Mouse (Mus musculus): ENCODE data around the gene Rpl32. TPM values are rescaled to one million over a fixed set of nuclear protein-coding genes. Genes with fewer than 3 reads are reported as not detected.

The Rpl32 gene
- polyA plus RNA-seq, 1 experiment from 2014 or later = 1,978 TPM

GRCm38 (mm10) chr6:115773966-115774413, 34.6 kb downstream of the Rpl32 start:
- H3K4me2 ChIP-seq (ENCODE audit: low read depth, low read length) = peak overlapping the region; percentile 93

GRCm38 (mm10) chr6:115772604-115773003, 35.9 kb downstream of the Rpl32 start:
- Histone ChIP-seq H3K4me2 (ENCODE audit: low read depth, low read length) (no peak overlapping the region), H3K36me3 (ENCODE audit: control insufficient read depth, insufficient read depth, low read length) (no peaks in the 10 kb centered on the region), H3K4me3 (ENCODE audit: low read length) (no peak overlapping the region), H3K27me3 (replicated peaks; ENCODE audit: control insufficient read depth, insufficient read depth, low read length) (no peaks in the 10 kb centered on the region), H3K9me3 (ENCODE audit: control insufficient read depth, low read length) (no peaks in the 10 kb centered on the region), H3K27ac (ENCODE audit: low read length) (no peak overlapping the region), H3K4me1 (ENCODE audit: control insufficient read depth, insufficient read depth, low read length) (peaks cover 24% of the 10 kb centered on the region), H3K9ac (ENCODE audit: low read depth, low read length) (no peak overlapping the region)
- no peak for ATAC-seq
- 94% methylated on average over 1 of the region's 1 CpGs for WGBS

More at GRCm38 (mm10) chr6:115773966-115774413, 34.6 kb downstream of the Rpl32 start:
- 2% methylated on average over 14 of the region's 14 CpGs for WGBS
- Histone ChIP-seq H3K36me3 (ENCODE audit: control insufficient read depth, insufficient read depth, low read length) (no peaks in the 10 kb centered on the region), H3K9ac (ENCODE audit: low read depth, low read length) (peak overlapping the region; percentile 62), H3K9me3 (ENCODE audit: control insufficient read depth, low read length) (no peaks in the 10 kb centered on the region), H3K27me3 (replicated peaks; ENCODE audit: control insufficient read depth, insufficient read depth, low read length) (no peaks in the 10 kb centered on the region), H3K27ac (ENCODE audit: low read length) (no peak overlapping the region), H3K4me1 (ENCODE audit: control insufficient read depth, insufficient read depth, low read length) (peaks cover 20% of the 10 kb centered on the region), H3K4me3 (ENCODE audit: low read length) (peak overlapping the region; percentile 74)
- peak; percentile 74 for ATAC-seq

GRCm38 (mm10) chr6:115772201-115772600, 36.3 kb downstream of the Rpl32 start:
- no peaks in the 10 kb centered on the region for H3K27me3 ChIP-seq (replicated peaks; ENCODE audit: control insufficient read depth, insufficient read depth, low read length)
- no peak overlapping the region for H3K27ac ChIP-seq (ENCODE audit: low read length)
- peaks cover 24% of the 10 kb centered on the region for H3K4me1 ChIP-seq (ENCODE audit: control insufficient read depth, insufficient read depth, low read length)
- no peaks in the 10 kb centered on the region for H3K36me3 ChIP-seq (ENCODE audit: control insufficient read depth, insufficient read depth, low read length)
- no peak for ATAC-seq
- no peak overlapping the region for H3K4me2 ChIP-seq (ENCODE audit: low read depth, low read length)
- WGBS = 78% methylated on average over 6 of the region's 6 CpGs
- no peaks in the 10 kb centered on the region for H3K9me3 ChIP-seq (ENCODE audit: control insufficient read depth, low read length)
- H3K9ac ChIP-seq (ENCODE audit: low read depth, low read length) = no peak overlapping the region
- H3K4me3 ChIP-seq (ENCODE audit: low read length) = no peak overlapping the region

GRCm38 (mm10) chr6:115770852-115771251, 37.7 kb downstream of the Rpl32 start:
- no peak overlapping the region for H3K27ac ChIP-seq (ENCODE audit: low read length)
- H3K36me3 ChIP-seq (ENCODE audit: control insufficient read depth, insufficient read depth, low read length) = no peaks in the 10 kb centered on the region
- H3K9me3 ChIP-seq (ENCODE audit: control insufficient read depth, low read length) = no peaks in the 10 kb centered on the region
- peaks cover 13% of the 10 kb centered on the region for H3K4me1 ChIP-seq (ENCODE audit: control insufficient read depth, insufficient read depth, low read length)
- ATAC-seq = no peak
- H3K4me2 ChIP-seq (ENCODE audit: low read depth, low read length) = no peak overlapping the region
- no peaks in the 10 kb centered on the region for H3K27me3 ChIP-seq (replicated peaks; ENCODE audit: control insufficient read depth, insufficient read depth, low read length)
- no peak overlapping the region for H3K9ac ChIP-seq (ENCODE audit: low read depth, low read length)
- 53% methylated on average over 4 of the region's 4 CpGs for whole genome bisulfite sequencing
- H3K4me3 ChIP-seq (ENCODE audit: low read length) = no peak overlapping the region

- H3K9me3 ChIP-seq (ENCODE audit: control insufficient read depth, low read length) = no peaks in the 10 kb centered on the region
- no peak overlapping the region for H3K27ac ChIP-seq (ENCODE audit: low read length)
- 83% methylated on average over 20 of the region's 20 CpGs for WGBS
- no peak overlapping the region for H3K4me2 ChIP-seq (ENCODE audit: low read depth, low read length)
- no peak for ATAC-seq
- no peaks in the 10 kb centered on the region for H3K27me3 ChIP-seq (replicated peaks; ENCODE audit: control insufficient read depth, insufficient read depth, low read length)
- no peak overlapping the region for H3K4me3 ChIP-seq (ENCODE audit: low read length)
- H3K4me1 ChIP-seq (ENCODE audit: control insufficient read depth, insufficient read depth, low read length) = peaks cover 10% of the 10 kb centered on the region; the same call in 1 of the 2 replicates
- H3K9ac ChIP-seq (ENCODE audit: low read depth, low read length) = no peak overlapping the region
- no peaks in the 10 kb centered on the region for H3K36me3 ChIP-seq (ENCODE audit: control insufficient read depth, insufficient read depth, low read length)
These were observed 38.4 kb downstream of the Rpl32 start for GRCm38 (mm10) chr6:115770059-115770670.

- Histone ChIP-seq H3K4me3 (ENCODE audit: low read length) (no peak overlapping the region), H3K9me3 (ENCODE audit: control insufficient read depth, low read length) (no peaks in the 10 kb centered on the region), H3K36me3 (ENCODE audit: control insufficient read depth, insufficient read depth, low read length) (no peaks in the 10 kb centered on the region), H3K4me2 (ENCODE audit: low read depth, low read length) (no peak overlapping the region), H3K9ac (ENCODE audit: low read depth, low read length) (no peak overlapping the region), H3K27me3 (replicated peaks; ENCODE audit: control insufficient read depth, insufficient read depth, low read length) (no peaks in the 10 kb centered on the region), H3K4me1 (ENCODE audit: control insufficient read depth, insufficient read depth, low read length) (peaks cover 10% of the 10 kb centered on the region; the same call in 1 of the 2 replicates), H3K27ac (ENCODE audit: low read length) (peak overlapping the region; percentile 2; the same call in 1 of the 2 replicates)
- WGBS = 56% methylated on average over 4 of the region's 4 CpGs
- no peak for ATAC-seq
These were observed 40.3 kb downstream of the Rpl32 start for GRCm38 (mm10) chr6:115768207-115768606.

GRCm38 (mm10) chr6:115767357-115767756, 41.2 kb downstream of the Rpl32 start:
- ATAC-seq = no peak
- 40% methylated on average over 9 of the region's 9 CpGs for WGBS
- H3K9me3 ChIP-seq (ENCODE audit: control insufficient read depth, low read length) = no peaks in the 10 kb centered on the region
- peaks cover 15% of the 10 kb centered on the region for H3K4me1 ChIP-seq (ENCODE audit: control insufficient read depth, insufficient read depth, low read length)
- H3K4me3 ChIP-seq (ENCODE audit: low read length) = no peak overlapping the region
- H3K36me3 ChIP-seq (ENCODE audit: control insufficient read depth, insufficient read depth, low read length) = no peaks in the 10 kb centered on the region
- H3K27me3 ChIP-seq (replicated peaks; ENCODE audit: control insufficient read depth, insufficient read depth, low read length) = no peaks in the 10 kb centered on the region
- no peak overlapping the region for H3K4me2 ChIP-seq (ENCODE audit: low read depth, low read length)
- no peak overlapping the region for H3K27ac ChIP-seq (ENCODE audit: low read length)
- no peak overlapping the region for H3K9ac ChIP-seq (ENCODE audit: low read depth, low read length)

- Histone ChIP-seq H3K4me2 (ENCODE audit: low read depth, low read length) (no peak overlapping the region), H3K4me3 (ENCODE audit: low read length) (no peak overlapping the region), H3K9ac (ENCODE audit: low read depth, low read length) (peak overlapping the region; percentile 15; the same call in 1 of the 2 replicates), H3K4me1 (ENCODE audit: control insufficient read depth, insufficient read depth, low read length) (peaks cover 18% of the 10 kb centered on the region), H3K36me3 (ENCODE audit: control insufficient read depth, insufficient read depth, low read length) (no peaks in the 10 kb centered on the region), H3K27ac (ENCODE audit: low read length) (peak overlapping the region; percentile 78), H3K9me3 (ENCODE audit: control insufficient read depth, low read length) (no peaks in the 10 kb centered on the region), H3K27me3 (replicated peaks; ENCODE audit: control insufficient read depth, insufficient read depth, low read length) (no peaks in the 10 kb centered on the region)
- peak; percentile 87 for ATAC-seq
- WGBS = 9% methylated on average over 7 of the region's 7 CpGs
These were observed 44.4 kb downstream of the Rpl32 start for GRCm38 (mm10) chr6:115764179-115764578.

- Histone ChIP-seq H3K27ac (ENCODE audit: low read length) (peak within 1 kb of the TSS; percentile 17; the same call in 1 of the 2 replicates), H3K9me3 (ENCODE audit: control insufficient read depth, low read length) (no peaks in the 10 kb centered on the region), H3K4me1 (ENCODE audit: control insufficient read depth, insufficient read depth, low read length) (peaks cover 19% of the 10 kb centered on the region), H3K4me2 (ENCODE audit: low read depth, low read length) (no peak within 1 kb of the TSS; the same call in 1 of the 2 replicates), H3K4me3 (ENCODE audit: low read length) (no peak within 1 kb of the TSS), H3K9ac (ENCODE audit: low read depth, low read length) (peak within 1 kb of the TSS; percentile 12; the same call in 1 of the 2 replicates), H3K27me3 (replicated peaks; ENCODE audit: control insufficient read depth, insufficient read depth, low read length) (no peaks in the 10 kb centered on the region), H3K36me3 (ENCODE audit: control insufficient read depth, insufficient read depth, low read length) (no peaks in the 10 kb centered on the region)
- 5% methylated on average over 9 of the region's 9 CpGs for WGBS
- no peak for ATAC-seq
These were observed 46.4 kb downstream of the Rpl32 start, which contains the start of gene Tmem40 for GRCm38 (mm10) chr6:115761995-115762756. Gene Tmem40 (minus strand): TSS chr6:115762410.
